Mouse (Mus musculus) heart, adult 2 months (tissue): ENCODE measurements at regions not wholly inside any gene's neighbourhood (a gene's known extent, or its start where the extent isn't known, plus 50 kb on each side); places are given as distances from the start of the nearest gene placed in this dataset.

ENCODE experiments used
- CTCF ChIP-seq: fragments of 200-600 bp; IDR thresholded peaks from 2 replicates; pipeline ENCODE4 v1.8.1; 2022; ENCODE audit warnings: antibody characterized with exemption, mild to moderate bottlenecking, moderate library complexity
- POLR2A ChIP-seq: fragments of 200-500 bp; IDR thresholded peaks from 2 replicates; pipeline ENCODE4 v1.6.1; 2011; ENCODE audit warnings: mild to moderate bottlenecking, low read depth, low read length, control low read depth; ENCODE audit not compliant: insufficient read depth

DNA sequence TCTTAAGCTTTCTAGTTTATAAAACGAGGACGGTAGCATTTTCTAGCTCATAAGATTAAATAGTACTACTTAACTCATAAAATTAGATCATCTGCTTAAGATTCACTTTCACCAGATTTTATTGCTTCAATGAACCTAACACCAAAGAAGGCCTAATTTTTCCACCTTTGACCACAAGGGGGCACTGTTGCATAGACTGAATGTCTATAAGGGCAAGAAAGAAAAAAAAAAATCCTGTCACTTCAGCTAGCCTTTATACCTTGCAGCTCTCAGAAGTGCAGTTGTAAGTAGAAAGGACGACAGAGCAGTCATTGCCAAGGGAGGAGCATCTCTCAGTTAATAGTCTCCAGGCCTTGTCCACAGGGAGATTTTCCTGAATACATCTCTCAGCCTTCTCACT is 447.7 kb downstream of the Dad1 start:
- TF ChIP-seq CTCF (peak; percentile 89), POLR2A (no peak)
